Mouse (Mus musculus) splenic B cell, adult 2 months (primary cell): ENCODE results near the gene Ppm1n.
A peak's percentile ranks its signal among the peaks of the same experiment; 100 is the strongest.
"Not testable (repeated sequence)": the region's sequence is repeated elsewhere in the genome, so short reads cannot be mapped to it uniquely, and the experiment has no call there.

ENCODE experiments used
- DNase-seq: peaks from one replicate; pipeline ENCODE4 v3.0.0-alpha.2; 2011; ENCODE audit warnings: low read depth, low spot score
- H3K27me3 ChIP-seq: 2 replicates; pipeline ENCODE4 v1.6.1; 2012; ENCODE audit warnings: mild to moderate bottlenecking, low read length, moderate library complexity, mixed read lengths; ENCODE audit not compliant: control insufficient read depth, poor library complexity, insufficient read depth, severe bottlenecking
- H3K36me3 ChIP-seq: 2 replicates; pipeline ENCODE4 v1.6.1; 2012; ENCODE audit warnings: mild to moderate bottlenecking, low read length, moderate library complexity, mixed read lengths; ENCODE audit not compliant: control insufficient read depth, poor library complexity, insufficient read depth, severe bottlenecking

Gene Ppm1n

DNA sequence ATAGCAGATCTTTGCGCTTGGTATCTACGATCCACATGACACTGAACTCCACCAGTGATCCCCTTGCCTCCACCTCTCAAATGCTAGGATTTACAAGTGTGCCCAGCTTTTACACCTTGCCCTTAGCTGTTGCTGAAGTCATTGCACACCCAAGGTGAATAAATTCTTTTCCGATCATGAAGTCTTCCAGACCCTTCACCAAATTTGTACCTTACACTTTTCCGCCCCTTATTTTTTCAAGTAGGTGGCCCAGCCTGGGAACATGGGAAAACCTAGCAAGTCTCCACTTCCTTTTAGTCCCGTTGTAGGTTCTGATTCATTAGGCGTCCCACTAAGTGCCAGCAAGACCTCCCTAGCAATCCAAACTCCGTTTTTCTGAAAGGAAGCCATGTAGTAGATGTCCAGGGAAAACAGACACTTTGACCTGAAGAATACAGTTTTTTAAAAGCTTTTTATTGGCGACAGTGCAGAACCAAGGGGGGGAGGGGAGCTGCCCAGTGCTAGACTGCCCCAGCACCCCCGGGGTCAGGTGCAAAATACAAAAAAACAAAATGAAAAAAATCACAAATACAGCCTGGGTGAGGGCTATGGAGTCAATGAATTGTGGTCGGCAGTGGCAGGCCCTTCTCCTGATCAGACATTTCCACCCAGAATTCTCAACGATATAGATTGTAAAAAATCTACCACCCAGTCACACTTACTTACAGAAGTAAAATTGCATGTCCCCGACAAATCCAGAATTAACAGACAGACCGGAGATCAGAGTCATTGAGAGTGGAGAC, 22.6 kb upstream of the Ppm1n start:
- DNase-seq: no peak
- 0 out of 2 replicates have a peak, but pooled peaks cover 2% of the 10 kb centered on the region for H3K27me3 ChIP-seq
- no peaks in the 10 kb centered on the region; the same call in 1 of the 2 replicates for H3K36me3 ChIP-seq

- DNase-seq: peak; percentile 76
- Histone ChIP-seq H3K36me3 (no peaks in the 10 kb centered on the region; the same call in 1 of the 2 replicates), H3K27me3 (0 out of 2 replicates have a peak, but pooled peaks cover 2% of the 10 kb centered on the region)
These were observed 21.8 kb upstream of the Ppm1n start for GRCm38 (mm10) chr7:19301461-19302263.

DNA sequence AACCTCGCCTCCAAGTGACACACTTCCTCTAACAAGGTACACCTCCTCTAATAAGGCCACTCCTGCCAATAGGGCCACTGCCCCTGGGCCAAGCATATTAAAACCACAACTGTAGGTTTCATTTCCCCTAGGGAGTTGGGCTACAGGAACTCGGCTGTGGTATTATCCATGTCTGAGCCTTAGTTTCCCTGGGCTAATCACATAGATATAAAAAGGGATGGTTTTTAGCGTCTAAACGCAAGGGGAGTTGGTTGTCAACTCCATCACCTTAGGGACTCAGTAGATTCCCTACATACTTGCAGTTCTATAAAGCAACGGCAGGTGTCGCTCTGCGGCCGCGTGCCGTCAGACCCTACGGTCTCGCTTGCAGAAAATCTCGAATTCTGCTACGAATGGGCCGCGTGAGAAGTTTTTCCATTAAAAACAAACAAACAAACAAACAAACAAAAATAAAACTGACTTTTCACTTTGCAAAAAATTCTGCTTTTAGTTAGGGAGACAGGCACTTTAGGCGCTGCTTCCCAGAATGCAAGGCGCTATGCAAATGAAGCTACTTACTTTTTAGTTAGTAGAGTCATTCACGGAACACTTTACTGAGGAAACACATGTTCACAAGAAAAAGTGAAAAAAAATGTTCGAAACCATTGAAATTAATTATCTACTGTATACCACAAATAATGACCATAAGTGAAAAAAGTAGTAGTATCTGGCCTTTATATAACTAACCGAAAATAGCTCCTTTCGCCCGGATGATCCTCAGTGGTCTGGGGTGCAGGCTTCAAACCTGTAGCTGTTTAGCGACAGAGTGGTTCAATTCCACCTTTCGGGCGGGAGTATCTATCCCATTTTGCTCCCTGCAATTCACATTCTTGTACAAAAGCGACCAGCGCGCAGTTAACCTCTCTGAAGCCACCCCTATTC, 20.9 kb upstream of the Ppm1n start:
- no peaks in the 10 kb centered on the region; the same call in 1 of the 2 replicates for H3K36me3 ChIP-seq
- H3K27me3 ChIP-seq: 0 out of 2 replicates have a peak, but pooled peaks cover 2% of the 10 kb centered on the region
- DNase-seq: peak; percentile 93

DNA sequence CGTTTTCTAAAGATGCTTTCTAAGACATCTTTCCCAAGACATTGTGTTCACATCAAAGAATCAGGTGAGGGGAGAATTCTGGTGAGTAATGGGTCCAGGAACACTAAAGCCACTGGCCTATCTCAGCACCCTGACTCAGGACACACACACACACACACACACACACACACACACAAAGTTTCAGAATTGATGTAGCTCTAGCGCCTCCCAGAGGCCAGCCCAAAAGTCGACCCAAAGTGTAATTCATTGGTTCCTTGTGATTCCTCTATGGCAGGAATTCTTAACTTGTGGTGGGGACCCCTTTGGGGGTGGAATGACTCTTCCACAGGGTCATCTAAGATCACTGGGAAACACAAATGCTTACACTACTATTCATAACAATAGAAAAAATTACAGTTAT, 19.3 kb upstream of the Ppm1n start:
- peak; percentile 76 for DNase-seq
- H3K36me3 ChIP-seq: no peaks in the 10 kb centered on the region
- H3K27me3 ChIP-seq: no peaks in the 10 kb centered on the region

GRCm38 (mm10) chr7:19297794-19298193, 17.9 kb upstream of the Ppm1n start:
- Histone ChIP-seq H3K36me3 (no peaks in the 10 kb centered on the region), H3K27me3 (no peaks in the 10 kb centered on the region; the same call in 1 of the 2 replicates)
- DNase-seq: no peak

DNA sequence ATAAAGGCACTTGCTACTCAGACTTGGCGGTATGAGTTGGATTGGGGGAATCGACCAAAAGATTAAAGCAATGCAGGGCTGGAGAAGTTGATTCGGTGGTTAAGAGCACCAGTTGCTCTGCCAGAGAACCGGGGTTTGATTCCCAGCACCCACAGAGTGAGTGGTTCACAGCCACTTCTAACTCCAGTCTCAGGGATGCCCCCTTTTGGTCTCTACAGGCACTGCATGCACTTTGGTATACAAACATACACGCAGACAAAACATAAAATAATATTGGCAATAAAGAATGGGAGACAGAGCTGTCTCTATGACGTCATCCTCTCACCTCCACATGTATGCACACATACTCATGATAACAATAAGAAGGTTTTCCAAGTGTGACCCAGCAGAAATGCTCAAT, 17.2 kb upstream of the Ppm1n start:
- peak; percentile 41 for DNase-seq
- no peaks in the 10 kb centered on the region for H3K36me3 ChIP-seq

GRCm38 (mm10) chr7:19295503-19296185, 15.8 kb upstream of the Ppm1n start:
- Histone ChIP-seq H3K27me3 (no peaks in the 10 kb centered on the region; the same call in 1 of the 2 replicates), H3K36me3 (no peaks in the 10 kb centered on the region)
- DNase-seq: peak; percentile 92

More for the DNA sequence above, 17.2 kb upstream of the Ppm1n start:
- H3K27me3 ChIP-seq: no peaks in the 10 kb centered on the region; the same call in 1 of the 2 replicates

GRCm38 (mm10) chr7:19290969-19291596, 11.2 kb upstream of the Ppm1n start:
- no peak for DNase-seq
- H3K36me3 ChIP-seq: no peaks in the 10 kb centered on the region
- no peaks in the 10 kb centered on the region; the same call in 1 of the 2 replicates for H3K27me3 ChIP-seq

DNA sequence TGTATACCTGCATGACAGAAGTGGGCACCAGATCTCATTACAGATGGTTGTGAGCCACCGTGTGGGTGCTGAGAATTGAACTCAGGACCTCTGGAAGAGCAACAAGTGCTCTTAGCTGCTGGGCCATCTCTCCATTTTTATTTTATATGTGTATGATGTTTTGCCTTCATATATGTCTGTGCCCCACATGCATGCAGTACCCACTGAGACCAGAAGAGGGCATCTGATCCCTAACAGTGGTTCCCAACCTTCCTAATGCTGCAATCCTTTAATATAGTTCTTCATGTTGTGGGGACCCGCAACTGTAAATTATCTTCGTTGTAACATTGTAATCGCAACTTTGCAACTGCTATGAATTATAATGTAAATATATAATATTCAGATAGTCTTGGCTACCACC, 4.9 kb upstream of the Ppm1n start:
- Histone ChIP-seq H3K27me3 (no peaks in the 10 kb centered on the region), H3K36me3 (no peaks in the 10 kb centered on the region)
- peak; percentile 81 for DNase-seq

- no peak for DNase-seq
- no peaks in the 10 kb centered on the region for H3K36me3 ChIP-seq
- no peaks in the 10 kb centered on the region for H3K27me3 ChIP-seq
These were observed 3.5 kb upstream of the Ppm1n start for GRCm38 (mm10) chr7:19283406-19283804.

DNA sequence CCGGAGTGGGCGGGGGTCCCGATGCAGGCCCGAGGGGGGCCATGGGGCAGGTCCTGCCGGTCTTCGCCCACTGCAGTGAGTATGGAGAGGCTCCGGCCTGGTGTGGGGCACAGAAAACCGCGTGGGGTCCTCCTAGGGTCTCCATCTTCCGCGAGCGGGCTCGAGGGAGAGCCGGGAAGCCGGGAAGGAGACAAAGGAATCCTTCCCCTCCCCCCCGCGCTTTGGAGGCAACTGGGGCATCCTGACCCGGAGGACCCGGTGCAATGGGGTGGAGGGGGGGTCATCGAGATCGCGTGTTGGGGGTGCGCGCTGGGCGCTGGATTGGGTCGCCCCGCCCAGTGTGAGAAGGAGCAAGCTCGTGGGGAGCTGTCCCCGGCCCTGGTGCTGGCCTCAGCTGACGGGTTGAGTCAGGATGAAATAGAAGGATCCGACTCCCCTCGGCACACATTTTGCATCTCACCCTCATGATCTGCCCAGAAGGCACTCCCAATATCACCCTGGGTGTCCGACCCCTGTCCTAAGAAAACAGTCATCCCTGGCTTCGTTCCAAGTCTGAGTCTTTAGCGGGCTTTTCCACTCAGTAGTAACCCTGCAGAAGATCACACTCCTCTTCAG, 3.0 kb upstream of the Ppm1n start:
- peak; percentile 59 for DNase-seq
- H3K27me3 ChIP-seq: no peaks in the 10 kb centered on the region
- no peaks in the 10 kb centered on the region for H3K36me3 ChIP-seq

GRCm38 (mm10) chr7:19282385-19282784, 2.5 kb upstream of the Ppm1n start, which contains the start of gene Rtn2:
Rtn2 (plus strand) TSS chr7:19282624.
- Histone ChIP-seq H3K36me3 (no peaks in the 10 kb centered on the region), H3K27me3 (no peaks in the 10 kb centered on the region)
- DNase-seq: peak; percentile 78

DNA sequence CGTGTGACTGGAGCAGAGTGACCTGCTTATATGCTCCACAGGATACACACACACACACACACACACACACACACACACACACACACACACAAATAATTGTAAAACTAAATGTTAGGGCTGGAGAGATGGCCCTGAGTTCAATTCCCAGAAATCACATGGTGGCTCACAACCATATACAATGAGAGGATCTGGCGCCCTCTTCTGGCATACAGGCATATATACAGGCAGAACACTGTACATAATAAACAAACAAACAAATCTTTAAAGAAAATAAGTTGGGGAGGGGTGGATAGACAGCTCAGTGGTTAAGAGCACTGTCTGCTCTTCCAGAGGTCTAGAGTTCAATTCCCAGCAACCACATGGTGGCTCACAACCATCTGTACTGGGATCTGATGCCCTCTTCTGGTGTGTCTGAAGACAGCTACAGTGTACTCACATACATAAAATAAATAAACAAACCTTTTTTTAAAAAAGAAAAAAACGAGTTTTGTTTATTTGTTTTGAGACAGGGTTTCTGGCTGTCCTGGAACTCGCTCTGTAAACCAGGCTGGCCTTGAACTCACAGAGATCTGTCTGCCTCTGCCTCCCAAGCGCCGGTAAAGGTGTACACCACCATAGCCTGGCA, 1.9 kb upstream of the Ppm1n start:
- peak; percentile 80 for DNase-seq
- not testable (repeated sequence) for H3K27me3 ChIP-seq, H3K36me3 ChIP-seq
